Mouse (Mus musculus) cortical plate, adult 2 months (tissue): ENCODE measurements around the gene Slc22a12.

Source experiments
- CTCF ChIP-seq: fragments of 200-500 bp; IDR thresholded peaks from 2 replicates; pipeline ENCODE4 v1.5.1; 2011; ENCODE audit warnings: mild to moderate bottlenecking, control low read depth, low read length; ENCODE audit not compliant: insufficient read depth; ENCODE audit errors: extremely low read depth
- POLR2A ChIP-seq: fragments of 200-500 bp; IDR thresholded peaks from 2 replicates; pipeline ENCODE4 v1.6.1; 2011; ENCODE audit warnings: mild to moderate bottlenecking, low read length, control low read depth; ENCODE audit not compliant: insufficient read depth; ENCODE audit errors: extremely low read depth

GRCm38 (mm10) chr19:6525023-6525422, 17.8 kb downstream of the Slc22a12 start:
- TF ChIP-seq CTCF (no peak), POLR2A (no peak)
